Mouse (Mus musculus): ENCODE data around the gene Kcnh3.

Gene Kcnh3

GRCm38 (mm10) chr15:99224208-99224911, at the start of gene Kcnh3:
TSS of gene Kcnh3 (plus strand) at chr15:99224861.
- peak; percentile 76 to 80 for DNase-seq (ENCODE audit: low spot score in 2 of 2)

GRCm38 (mm10) chr15:99179639-99180038, 45.0 kb upstream of the Kcnh3 start:
- no peak for DNase-seq (ENCODE audit: low spot score in 2 of 2)

GRCm38 (mm10) chr15:99184217-99184914, 40.3 kb upstream of the Kcnh3 start:
- DNase-seq (ENCODE audit: low spot score in 2 of 2): no peak

- no peak for DNase-seq (ENCODE audit: low spot score in 2 of 2)
These were observed 30.3 kb upstream of the Kcnh3 start for GRCm38 (mm10) chr15:99194358-99194757.

GRCm38 (mm10) chr15:99195043-99195442, 29.6 kb upstream of the Kcnh3 start:
- DNase-seq (ENCODE audit: low spot score in 2 of 2): no peak

- DNase-seq (ENCODE audit: low spot score in 2 of 2): peak; percentile 46 to 63
These were observed 25.9 kb upstream of the Kcnh3 start for GRCm38 (mm10) chr15:99198761-99199160.

- no peak for DNase-seq (ENCODE audit: low spot score in 2 of 2)
These were observed 18.7 kb upstream of the Kcnh3 start for GRCm38 (mm10) chr15:99205959-99206358.

- DNase-seq (ENCODE audit: low spot score in 2 of 2): no peak
These were observed 11.5 kb upstream of the Kcnh3 start for GRCm38 (mm10) chr15:99213183-99213582.

- no peak for DNase-seq (ENCODE audit: low spot score in 2 of 2)
These were observed 9.7 kb upstream of the Kcnh3 start for GRCm38 (mm10) chr15:99214941-99215340.

- DNase-seq (ENCODE audit: low spot score in 2 of 2): no peak
These were observed 8.8 kb upstream of the Kcnh3 start for GRCm38 (mm10) chr15:99215741-99216463.

- no peak for DNase-seq (ENCODE audit: low spot score in 2 of 2)
These were observed 7.0 kb upstream of the Kcnh3 start for GRCm38 (mm10) chr15:99217630-99218029.

- DNase-seq (ENCODE audit: low spot score in 2 of 2): peak; percentile 49 to 51
These were observed 3.2 kb upstream of the Kcnh3 start for GRCm38 (mm10) chr15:99221315-99221952.

GRCm38 (mm10) chr15:99222794-99223584, 1.7 kb upstream of the Kcnh3 start:
- peak in 1 of 2 experiments; percentile 22 for DNase-seq (ENCODE audit: low spot score in 2 of 2)

- DNase-seq (ENCODE audit: low spot score in 2 of 2): peak; percentile 77 to 80
These were observed 965 bp upstream of the Kcnh3 start for GRCm38 (mm10) chr15:99223585-99224207.

GRCm38 (mm10) chr15:99225081-99225810, 585 bp downstream of the Kcnh3 start:
- DNase-seq (ENCODE audit: low spot score in 2 of 2): peak; percentile 66 to 70

GRCm38 (mm10) chr15:99226090-99226489, 1.4 kb downstream of the Kcnh3 start:
- no peak for DNase-seq (ENCODE audit: low spot score in 2 of 2)

- DNase-seq (ENCODE audit: low spot score in 2 of 2): no peak
These were observed 7.3 kb downstream of the Kcnh3 start for GRCm38 (mm10) chr15:99231998-99232397.

GRCm38 (mm10) chr15:99233719-99234118, 9.1 kb downstream of the Kcnh3 start:
- DNase-seq (ENCODE audit: low spot score in 2 of 2): no peak

- no peak for DNase-seq (ENCODE audit: low spot score in 2 of 2)
These were observed 9.8 kb downstream of the Kcnh3 start for GRCm38 (mm10) chr15:99234326-99235010.

Data from right cerebral cortex, adult 2 months (tissue).